Mouse (Mus musculus): ENCODE results near the gene Slc7a7. TPM values are rescaled to one million over a fixed set of nuclear protein-coding genes. Genes with fewer than 3 reads are reported as not detected.

Gene Slc7a7
- polyA plus RNA-seq, 1 experiment from 2014 or later: 8.4 TPM

- H3K4me1 ChIP-seq: no peaks in the 10 kb centered on the region
- H3K4me3 ChIP-seq: no peak overlapping the region
- H3K27ac ChIP-seq: no peak overlapping the region
- 74% methylated on average over 7 of the region's 7 CpGs for WGBS
- H3K27me3 ChIP-seq (ENCODE audit: insufficient read depth, poor library complexity, severe bottlenecking): no peaks in the 10 kb centered on the region
- no peaks in the 10 kb centered on the region for H3K9me3 ChIP-seq
- no peaks in the 10 kb centered on the region for H3K36me3 ChIP-seq
- DNase-seq (ENCODE audit: low spot score): no peak
Measured at GRCm38 (mm10) chr14:54396685-54397084, 20.9 kb downstream of the Slc7a7 start.

- Histone ChIP-seq H3K27ac (no peak overlapping the region), H3K9me3 (no peaks in the 10 kb centered on the region), H3K36me3 (no peaks in the 10 kb centered on the region), H3K4me3 (no peak overlapping the region), H3K27me3 (ENCODE audit: insufficient read depth, poor library complexity, severe bottlenecking) (no peaks in the 10 kb centered on the region), H3K4me1 (no peaks in the 10 kb centered on the region)
- DNase-seq (ENCODE audit: low spot score): no peak
Measured at GRCm38 (mm10) chr14:54394309-54394708, 23.3 kb downstream of the Slc7a7 start.

- no peaks in the 10 kb centered on the region for H3K27me3 ChIP-seq (ENCODE audit: insufficient read depth, poor library complexity, severe bottlenecking)
- H3K27ac ChIP-seq: no peak overlapping the region
- H3K4me1 ChIP-seq: no peaks in the 10 kb centered on the region
- no peaks in the 10 kb centered on the region for H3K9me3 ChIP-seq
- DNase-seq (ENCODE audit: low spot score): no peak
- H3K36me3 ChIP-seq: no peaks in the 10 kb centered on the region
- WGBS: 72% methylated on average over 3 of the region's 3 CpGs
- no peak overlapping the region for H3K4me3 ChIP-seq
Measured at GRCm38 (mm10) chr14:54393794-54394193, 23.8 kb downstream of the Slc7a7 start.

GRCm38 (mm10) chr14:54390843-54391242 lies 26.7 kb downstream of the Slc7a7 start:
- Histone ChIP-seq H3K9me3 (no peaks in the 10 kb centered on the region), H3K4me3 (no peak overlapping the region), H3K4me1 (no peaks in the 10 kb centered on the region), H3K36me3 (no peaks in the 10 kb centered on the region), H3K27me3 (ENCODE audit: insufficient read depth, poor library complexity, severe bottlenecking) (no peaks in the 10 kb centered on the region), H3K27ac (no peak overlapping the region)
- no peak for DNase-seq (ENCODE audit: low spot score)
- 73% methylated on average over 6 of the region's 6 CpGs for WGBS

GRCm38 (mm10) chr14:54387546-54387945 lies 30.0 kb downstream of the Slc7a7 start:
- no peaks in the 10 kb centered on the region for H3K36me3 ChIP-seq
- WGBS: 86% methylated on average over 6 of the region's 6 CpGs
- no peaks in the 10 kb centered on the region for H3K9me3 ChIP-seq
- no peak for DNase-seq (ENCODE audit: low spot score)
- no peaks in the 10 kb centered on the region for H3K4me1 ChIP-seq
- no peaks in the 10 kb centered on the region for H3K27me3 ChIP-seq (ENCODE audit: insufficient read depth, poor library complexity, severe bottlenecking)
- H3K27ac ChIP-seq: no peak overlapping the region
- no peak overlapping the region for H3K4me3 ChIP-seq

- H3K4me1 ChIP-seq: no peaks in the 10 kb centered on the region
- 82% methylated on average over 7 of the region's 7 CpGs for whole genome bisulfite sequencing
Measured at GRCm38 (mm10) chr14:54385968-54386618, 31.5 kb downstream of the Slc7a7 start.

GRCm38 (mm10) chr14:54384396-54384795 lies 33.2 kb downstream of the Slc7a7 start:
- no peaks in the 10 kb centered on the region for H3K27me3 ChIP-seq (ENCODE audit: insufficient read depth, poor library complexity, severe bottlenecking)
- no peak for DNase-seq (ENCODE audit: low spot score)
- no peaks in the 10 kb centered on the region for H3K9me3 ChIP-seq
- H3K27ac ChIP-seq: no peak overlapping the region
- WGBS: 81% methylated on average over 8 of the region's 8 CpGs
- H3K36me3 ChIP-seq: no peaks in the 10 kb centered on the region
- H3K4me1 ChIP-seq: no peaks in the 10 kb centered on the region
- no peak overlapping the region for H3K4me3 ChIP-seq

More at GRCm38 (mm10) chr14:54385968-54386618, 31.5 kb downstream of the Slc7a7 start:
- Histone ChIP-seq H3K36me3 (no peaks in the 10 kb centered on the region), H3K9me3 (no peaks in the 10 kb centered on the region), H3K27me3 (ENCODE audit: insufficient read depth, poor library complexity, severe bottlenecking) (no peaks in the 10 kb centered on the region), H3K4me3 (no peak overlapping the region), H3K27ac (no peak overlapping the region)
- DNase-seq (ENCODE audit: low spot score): no peak

GRCm38 (mm10) chr14:54383355-54383771 lies 34.2 kb downstream of the Slc7a7 start:
- DNase-seq (ENCODE audit: low spot score): no peak
- no peaks in the 10 kb centered on the region for H3K27me3 ChIP-seq (ENCODE audit: insufficient read depth, poor library complexity, severe bottlenecking)
- H3K4me1 ChIP-seq: no peaks in the 10 kb centered on the region
- H3K36me3 ChIP-seq: no peaks in the 10 kb centered on the region
- 60% methylated on average over 4 of the region's 4 CpGs for WGBS
- no peak overlapping the region for H3K27ac ChIP-seq
- no peak overlapping the region for H3K4me3 ChIP-seq
- no peaks in the 10 kb centered on the region for H3K9me3 ChIP-seq

GRCm38 (mm10) chr14:54382641-54383040 lies 34.9 kb downstream of the Slc7a7 start:
- Histone ChIP-seq H3K9me3 (no peaks in the 10 kb centered on the region), H3K4me1 (no peaks in the 10 kb centered on the region), H3K4me3 (no peak overlapping the region), H3K27ac (no peak overlapping the region), H3K36me3 (no peaks in the 10 kb centered on the region), H3K27me3 (ENCODE audit: insufficient read depth, poor library complexity, severe bottlenecking) (no peaks in the 10 kb centered on the region)
- 83% methylated on average over 9 of the region's 9 CpGs for WGBS
- DNase-seq (ENCODE audit: low spot score): no peak

- no peak overlapping the region for H3K27ac ChIP-seq
- no peaks in the 10 kb centered on the region for H3K4me1 ChIP-seq
- no peaks in the 10 kb centered on the region for H3K36me3 ChIP-seq
- H3K4me3 ChIP-seq: no peak overlapping the region
- 79% methylated on average over 10 of the region's 10 CpGs for WGBS
- no peaks in the 10 kb centered on the region for H3K9me3 ChIP-seq
- H3K27me3 ChIP-seq (ENCODE audit: insufficient read depth, poor library complexity, severe bottlenecking): no peaks in the 10 kb centered on the region
- DNase-seq (ENCODE audit: low spot score): no peak
Measured at GRCm38 (mm10) chr14:54381816-54382215, 35.8 kb downstream of the Slc7a7 start.

GRCm38 (mm10) chr14:54380616-54381015 lies 37.0 kb downstream of the Slc7a7 start:
- Histone ChIP-seq H3K9me3 (no peaks in the 10 kb centered on the region), H3K4me1 (no peaks in the 10 kb centered on the region), H3K27me3 (ENCODE audit: insufficient read depth, poor library complexity, severe bottlenecking) (no peaks in the 10 kb centered on the region), H3K4me3 (no peak overlapping the region), H3K27ac (no peak overlapping the region), H3K36me3 (no peaks in the 10 kb centered on the region)
- DNase-seq (ENCODE audit: low spot score): no peak
- 71% methylated on average over 4 of the region's 4 CpGs for WGBS

GRCm38 (mm10) chr14:54379571-54379970 lies 38.0 kb downstream of the Slc7a7 start:
- no peaks in the 10 kb centered on the region for H3K4me1 ChIP-seq
- H3K36me3 ChIP-seq: no peaks in the 10 kb centered on the region
- no peaks in the 10 kb centered on the region for H3K9me3 ChIP-seq
- no peak for DNase-seq (ENCODE audit: low spot score)
- no peak overlapping the region for H3K4me3 ChIP-seq
- no peak overlapping the region for H3K27ac ChIP-seq
- WGBS: 84% methylated on average over 13 of the region's 13 CpGs
- H3K27me3 ChIP-seq (ENCODE audit: insufficient read depth, poor library complexity, severe bottlenecking): no peaks in the 10 kb centered on the region

- Histone ChIP-seq H3K27me3 (ENCODE audit: insufficient read depth, poor library complexity, severe bottlenecking) (no peaks in the 10 kb centered on the region), H3K27ac (no peak overlapping the region), H3K36me3 (peaks cover 7% of the 10 kb centered on the region; the same call in 1 of the 2 replicates), H3K4me3 (no peak overlapping the region), H3K4me1 (no peaks in the 10 kb centered on the region), H3K9me3 (no peaks in the 10 kb centered on the region)
- 71% methylated on average over 6 of the region's 6 CpGs for WGBS
- DNase-seq (ENCODE audit: low spot score): no peak
Measured at GRCm38 (mm10) chr14:54377166-54377565, 40.4 kb downstream of the Slc7a7 start.

- Histone ChIP-seq H3K27me3 (ENCODE audit: insufficient read depth, poor library complexity, severe bottlenecking) (no peaks in the 10 kb centered on the region), H3K9me3 (no peaks in the 10 kb centered on the region), H3K4me1 (no peaks in the 10 kb centered on the region), H3K36me3 (peaks cover 16% of the 10 kb centered on the region), H3K4me3 (no peak overlapping the region), H3K27ac (no peak overlapping the region)
- 75% methylated on average over 3 of the region's 3 CpGs for WGBS
- no peak for DNase-seq (ENCODE audit: low spot score)
Measured at GRCm38 (mm10) chr14:54375916-54376315, 41.7 kb downstream of the Slc7a7 start.
